Mouse (Mus musculus): ENCODE data around the gene Arhgdia. TPM values are rescaled to one million over a fixed set of nuclear protein-coding genes. Genes with fewer than 3 reads are reported as not detected.

Gene Arhgdia
- total and polyA plus RNA-seq, 3 experiments: 172 to 958 (median 417) TPM

- in situ Hi-C loops (cut with MboI; ENCODE audit: low pct_ligation_motif_present, low pct_unique_long_range_greater_than_20kb, low sequenced_read_pairs): loop anchor here (10.0 kb wide), 1 partner anchor 56 kb away; no protein-coding TSS in a partner anchor
- peaks cover 42 to 71% of the 10 kb centered on the region in 2 experiments for H3K4me1 ChIP-seq (ENCODE audit: control insufficient read depth in 1 of 2, insufficient read depth in 2 of 2)
- dilution Hi-C loops (cut with MboI; ENCODE audit: extremely low pct_ligation_motif_present, extremely low pct_unique_long_range_greater_than_20kb, low sequenced_read_pairs): no loop called here
Observed at GRCm38 (mm10) chr11:120628601-120629340, 47.3 kb upstream of the Arhgdia start.

GRCm38 (mm10) chr11:120627468-120628300, 46.3 kb upstream of the Arhgdia start:
- in situ Hi-C loops (cut with MboI; ENCODE audit: low pct_ligation_motif_present, low pct_unique_long_range_greater_than_20kb, low sequenced_read_pairs): loop anchor here (10.0 kb wide), 1 partner anchor 57 kb away; no protein-coding TSS in a partner anchor
- peak; percentile 94 for DNase-seq (ENCODE audit: extremely low read depth)
- peak overlapping the region; percentile 37 for H3K4me2 ChIP-seq (ENCODE audit: insufficient read depth, low read depth, poor library complexity, severe bottlenecking)
- TF ChIP-seq PAX5 (IDR thresholded peaks at IDR 0.05; ENCODE audit: low read length): no peak
- peak; percentile 73 for TF ChIP-seq ETS1 (conservative IDR thresholded peaks at IDR 0.05; ENCODE audit: low read depth, low read length)
- peak; percentile 97 for TF ChIP-seq MXI1 (IDR thresholded peaks at IDR 0.05; ENCODE audit: low read depth, low read length)
- peak; percentile 70 for TF ChIP-seq TCF12 (IDR thresholded peaks at IDR 0.05; ENCODE audit: low read depth, low read length)
- TF ChIP-seq IRF4 (IDR thresholded peaks at IDR 0.05; ENCODE audit: low read depth, low read length): peak; percentile 63
- TF ChIP-seq CTCF (conservative IDR thresholded peaks at IDR 0.05 in 1 of 2, IDR thresholded peaks at IDR 0.05 in 1 of 2; ENCODE audit: low read depth in 2 of 2, low read length in 2 of 2): no peak
- TF ChIP-seq EP300 (IDR thresholded peaks at IDR 0.05; ENCODE audit: low read length): peak; percentile 70
- TF ChIP-seq BHLHE40 (IDR thresholded peaks at IDR 0.05; ENCODE audit: low read depth, low read length): peak; percentile 79
- no peak for TF ChIP-seq JUN (IDR thresholded peaks at IDR 0.05; ENCODE audit: insufficient read depth, low read depth, low read length)
- peak; percentile 99 for TF ChIP-seq MYC (IDR thresholded peaks at IDR 0.05; ENCODE audit: low read depth, low read length)
- peak; percentile 40; the same call in 1 of the 2 replicates for TF ChIP-seq NELFE (IDR thresholded peaks at IDR 0.05; ENCODE audit: low read depth, low read length)
- TF ChIP-seq GABPA (IDR thresholded peaks at IDR 0.05; ENCODE audit: insufficient replicate concordance, low read depth, low read length): no peak
- TF ChIP-seq SMC3 (IDR thresholded peaks at IDR 0.05; ENCODE audit: low read depth, low read length): no peak
- TF ChIP-seq CHD2 (IDR thresholded peaks at IDR 0.05; ENCODE audit: low read length): peak; percentile 80
- no peak for TF ChIP-seq ZC3H11A (IDR thresholded peaks at IDR 0.05; ENCODE audit: low read depth, low read length)
- TF ChIP-seq ZKSCAN1 (IDR thresholded peaks at IDR 0.05; ENCODE audit: borderline replicate concordance, low read depth, low read length): peak; percentile 5; the same call in 1 of the 2 replicates
- no peak for TF ChIP-seq MAZ (IDR thresholded peaks at IDR 0.05; ENCODE audit: low read depth, low read length)
- peak; percentile 91 for TF ChIP-seq ELF1 (IDR thresholded peaks at IDR 0.05; ENCODE audit: low read depth, low read length)
- TF ChIP-seq USF2 (conservative IDR thresholded peaks at IDR 0.05; ENCODE audit: low read depth, low read length): peak; percentile 57; the same call in 1 of the 2 replicates
- no peak for TF ChIP-seq RAD21 (IDR thresholded peaks at IDR 0.05; ENCODE audit: low read depth, low read length)
- TF ChIP-seq HCFC1 (IDR thresholded peaks at IDR 0.05; ENCODE audit: low read depth, low read length): peak; percentile 79
- peak; percentile 95 for TF ChIP-seq ZNF384 (IDR thresholded peaks at IDR 0.05; ENCODE audit: low read depth, low read length)
- TF ChIP-seq NRF1 (IDR thresholded peaks at IDR 0.05; ENCODE audit: low read depth, low read length): no peak
- no peak for TF ChIP-seq POLR2AphosphoS2 (IDR thresholded peaks at IDR 0.05; ENCODE audit: low read depth, low read length)
- peak; percentile 82 for TF ChIP-seq SIN3A (IDR thresholded peaks at IDR 0.05; ENCODE audit: low read length)
- TF ChIP-seq ZMIZ1 (IDR thresholded peaks at IDR 0.05; ENCODE audit: low read depth, low read length): peak; percentile 56
- peak; percentile 65 for TF ChIP-seq MAFK (IDR thresholded peaks at IDR 0.05; ENCODE audit: insufficient replicate concordance, low read length)
- TF ChIP-seq RCOR1 (conservative IDR thresholded peaks at IDR 0.05; ENCODE audit: low read depth, low read length): no peak

More at GRCm38 (mm10) chr11:120628601-120629340, 47.3 kb upstream of the Arhgdia start:
- H3K79me2 ChIP-seq (replicated peaks; ENCODE audit: control insufficient read depth, extremely low read depth, insufficient read depth, poor library complexity, severe bottlenecking): peaks cover 47% of the 10 kb centered on the region
- H3K27ac ChIP-seq (ENCODE audit: insufficient read depth, low read depth): peak overlapping the region; percentile 34
- H3K9ac ChIP-seq (ENCODE audit: insufficient read depth, low read depth): peak overlapping the region; percentile 22; the same call in 1 of the 2 replicates
- H3K27me3 ChIP-seq (replicated peaks): no peaks in the 10 kb centered on the region
- peak overlapping the region; percentile 33 for H3K4me2 ChIP-seq (ENCODE audit: insufficient read depth, low read depth, poor library complexity, severe bottlenecking)
- H3K4me3 ChIP-seq (replicated peaks in 1 of 3; ENCODE audit: low read depth in 2 of 3, low read length in 2 of 3, poor library complexity in 1 of 3): peak overlapping the region; percentile 23 to 74 (median 35)
- no peaks in the 10 kb centered on the region for H3K9me3 ChIP-seq (replicated peaks; ENCODE audit: low read length)
- no peak for DNase-seq (ENCODE audit: extremely low read depth)
- peaks cover 22 to 36% of the 10 kb centered on the region in 2 experiments for H3K36me3 ChIP-seq (replicated peaks in 1 of 2; ENCODE audit: control insufficient read depth in 1 of 2, insufficient read depth in 1 of 2, low read length in 1 of 2)
- TF ChIP-seq UBTF (IDR thresholded peaks at IDR 0.05; ENCODE audit: low read depth, low read length) (no peak), POLR2AphosphoS2 (IDR thresholded peaks at IDR 0.05; ENCODE audit: low read depth, low read length) (0 out of 2 replicates have a peak, but pooled peaks have one; percentile 35)

More at GRCm38 (mm10) chr11:120627468-120628300, 46.3 kb upstream of the Arhgdia start:
- peak overlapping the region; percentile 75 for H3K27ac ChIP-seq (ENCODE audit: insufficient read depth, low read depth)
- H3K4me3 ChIP-seq (replicated peaks in 1 of 3; ENCODE audit: low read depth in 2 of 3, low read length in 2 of 3, poor library complexity in 1 of 3): peak overlapping the region; percentile 23 to 74 (median 35)
- no peaks in the 10 kb centered on the region for H3K9me3 ChIP-seq (replicated peaks; ENCODE audit: low read length)
- peaks cover 42 to 80% of the 10 kb centered on the region in 2 experiments for H3K4me1 ChIP-seq (ENCODE audit: control insufficient read depth in 1 of 2, insufficient read depth in 2 of 2)
- H3K36me3 ChIP-seq (replicated peaks in 1 of 2; ENCODE audit: control insufficient read depth in 1 of 2, insufficient read depth in 1 of 2, low read length in 1 of 2): peaks cover 31 to 47% of the 10 kb centered on the region in 2 experiments
- dilution Hi-C loops (cut with MboI; ENCODE audit: extremely low pct_ligation_motif_present, extremely low pct_unique_long_range_greater_than_20kb, low sequenced_read_pairs): no loop called here
- peak overlapping the region; percentile 16; the same call in 1 of the 2 replicates for H3K9ac ChIP-seq (ENCODE audit: insufficient read depth, low read depth)
- H3K79me2 ChIP-seq (replicated peaks; ENCODE audit: control insufficient read depth, extremely low read depth, insufficient read depth, poor library complexity, severe bottlenecking): peaks cover 57% of the 10 kb centered on the region
- H3K27me3 ChIP-seq (replicated peaks): no peaks in the 10 kb centered on the region
